Mouse (Mus musculus): ENCODE measurements around the gene Pde4d.
"Not testable (repeated sequence)": the region's sequence is repeated elsewhere in the genome, so short reads cannot be mapped to it uniquely, and the experiment has no call there.

The Pde4d gene

GRCm38 (mm10) chr13:108642259-108642658 is 192.5 kb downstream of the Pde4d start:
- in situ Hi-C loops (cut with MboI; ENCODE audit: low pct_unique_long_range_greater_than_20kb in 1 of 2, low sequenced_read_pairs in 2 of 2, unreplicated experiment in 1 of 2): no loop called here

- in situ Hi-C loops (cut with MboI; ENCODE audit: low pct_unique_long_range_greater_than_20kb in 1 of 2, low sequenced_read_pairs in 2 of 2, unreplicated experiment in 1 of 2): no loop called here
These were observed 197.1 kb downstream of the Pde4d start for GRCm38 (mm10) chr13:108646801-108647200.

- in situ Hi-C loops (cut with MboI; ENCODE audit: low pct_unique_long_range_greater_than_20kb in 1 of 2, low sequenced_read_pairs in 2 of 2, unreplicated experiment in 1 of 2): no loop called here
These were observed 197.5 kb downstream of the Pde4d start for GRCm38 (mm10) chr13:108647239-108647638.

GRCm38 (mm10) chr13:108654026-108654723 is 204.4 kb downstream of the Pde4d start:
- in situ Hi-C loops (cut with MboI; ENCODE audit: low pct_unique_long_range_greater_than_20kb in 1 of 2, low sequenced_read_pairs in 2 of 2, unreplicated experiment in 1 of 2): no loop called here

GRCm38 (mm10) chr13:108666579-108666978 is 216.8 kb downstream of the Pde4d start:
- in situ Hi-C loops (cut with MboI; ENCODE audit: low pct_unique_long_range_greater_than_20kb in 1 of 2, low sequenced_read_pairs in 2 of 2, unreplicated experiment in 1 of 2): no loop called here

GRCm38 (mm10) chr13:108667077-108667476 is 217.3 kb downstream of the Pde4d start:
- in situ Hi-C loops (cut with MboI; ENCODE audit: low pct_unique_long_range_greater_than_20kb in 1 of 2, low sequenced_read_pairs in 2 of 2, unreplicated experiment in 1 of 2): no loop called here

GRCm38 (mm10) chr13:108677056-108677455 is 227.3 kb downstream of the Pde4d start:
- in situ Hi-C loops (cut with MboI; ENCODE audit: low pct_unique_long_range_greater_than_20kb in 1 of 2, low sequenced_read_pairs in 2 of 2, unreplicated experiment in 1 of 2): no loop called here

GRCm38 (mm10) chr13:108683018-108683417 is 233.3 kb downstream of the Pde4d start:
- in situ Hi-C loops (cut with MboI; ENCODE audit: low pct_unique_long_range_greater_than_20kb in 1 of 2, low sequenced_read_pairs in 2 of 2, unreplicated experiment in 1 of 2): no loop called here

- in situ Hi-C loops (cut with MboI; ENCODE audit: low pct_unique_long_range_greater_than_20kb in 1 of 2, low sequenced_read_pairs in 2 of 2, unreplicated experiment in 1 of 2): no loop called here
These were observed 236.1 kb downstream of the Pde4d start for GRCm38 (mm10) chr13:108685817-108686216.

GRCm38 (mm10) chr13:108686262-108686661 is 236.5 kb downstream of the Pde4d start:
- in situ Hi-C loops (cut with MboI; ENCODE audit: low pct_unique_long_range_greater_than_20kb in 1 of 2, low sequenced_read_pairs in 2 of 2, unreplicated experiment in 1 of 2): no loop called here

- in situ Hi-C loops (cut with MboI; ENCODE audit: low pct_unique_long_range_greater_than_20kb in 1 of 2, low sequenced_read_pairs in 2 of 2, unreplicated experiment in 1 of 2): no loop called here
These were observed 237.1 kb downstream of the Pde4d start for GRCm38 (mm10) chr13:108686807-108687206.

GRCm38 (mm10) chr13:108692883-108693550 is 243.3 kb downstream of the Pde4d start:
- in situ Hi-C loops (cut with MboI; ENCODE audit: low pct_unique_long_range_greater_than_20kb in 1 of 2, low sequenced_read_pairs in 2 of 2, unreplicated experiment in 1 of 2): no loop called here

GRCm38 (mm10) chr13:108705441-108705840 is 255.7 kb downstream of the Pde4d start:
- in situ Hi-C loops (cut with MboI; ENCODE audit: low pct_unique_long_range_greater_than_20kb in 1 of 2, low sequenced_read_pairs in 2 of 2, unreplicated experiment in 1 of 2): no loop called here

GRCm38 (mm10) chr13:108714032-108714431 is 264.3 kb downstream of the Pde4d start:
- in situ Hi-C loops (cut with MboI; ENCODE audit: low pct_unique_long_range_greater_than_20kb in 1 of 2, low sequenced_read_pairs in 2 of 2, unreplicated experiment in 1 of 2): no loop called here

- in situ Hi-C loops (cut with MboI; ENCODE audit: low pct_unique_long_range_greater_than_20kb in 1 of 2, low sequenced_read_pairs in 2 of 2, unreplicated experiment in 1 of 2): no loop called here
These were observed 265.3 kb downstream of the Pde4d start for GRCm38 (mm10) chr13:108715029-108715428.

- in situ Hi-C loops (cut with MboI; ENCODE audit: low pct_unique_long_range_greater_than_20kb in 1 of 2, low sequenced_read_pairs in 2 of 2, unreplicated experiment in 1 of 2): no loop called here
These were observed 272.5 kb downstream of the Pde4d start for GRCm38 (mm10) chr13:108722234-108722633.

GRCm38 (mm10) chr13:108734356-108734755 is 284.6 kb downstream of the Pde4d start:
- in situ Hi-C loops (cut with MboI; ENCODE audit: low pct_unique_long_range_greater_than_20kb in 1 of 2, low sequenced_read_pairs in 2 of 2, unreplicated experiment in 1 of 2): not testable (repeated sequence)

GRCm38 (mm10) chr13:108751155-108751840 is 301.6 kb downstream of the Pde4d start:
- in situ Hi-C loops (cut with MboI; ENCODE audit: low pct_unique_long_range_greater_than_20kb in 1 of 2, low sequenced_read_pairs in 2 of 2, unreplicated experiment in 1 of 2): no loop called here

- in situ Hi-C loops (cut with MboI; ENCODE audit: low pct_unique_long_range_greater_than_20kb in 1 of 2, low sequenced_read_pairs in 2 of 2, unreplicated experiment in 1 of 2): no loop called here
These were observed 307.7 kb downstream of the Pde4d start for GRCm38 (mm10) chr13:108757477-108757876.
